Mouse (Mus musculus): ENCODE data around the gene Trank1.

The Trank1 gene

GRCm38 (mm10) chr9:111425113-111425512 lies 113.6 kb downstream of the Trank1 start:
- peak; percentile 13 for DNase-seq (ENCODE audit: low spot score)

- no peak for DNase-seq (ENCODE audit: low spot score)
These were observed 114.4 kb downstream of the Trank1 start for GRCm38 (mm10) chr9:111425952-111426351.

- no peak for DNase-seq (ENCODE audit: low spot score)
These were observed 116.5 kb downstream of the Trank1 start for GRCm38 (mm10) chr9:111427891-111428555.

GRCm38 (mm10) chr9:111428698-111429362 lies 117.3 kb downstream of the Trank1 start:
- no peak for DNase-seq (ENCODE audit: low spot score)

- DNase-seq (ENCODE audit: low spot score), result peak; percentile 9
These were observed 117.8 kb downstream of the Trank1 start for GRCm38 (mm10) chr9:111429363-111429750.

GRCm38 (mm10) chr9:111435429-111435828 lies 123.9 kb downstream of the Trank1 start:
- no peak for DNase-seq (ENCODE audit: low spot score)

- peak; percentile 30 for DNase-seq (ENCODE audit: low spot score)
These were observed 127.6 kb downstream of the Trank1 start, which contains the start of gene Dclk3 for GRCm38 (mm10) chr9:111438904-111439835. Dclk3 (plus strand) TSS chr9:111439081.

- DNase-seq (ENCODE audit: low spot score), result no peak
These were observed 128.3 kb downstream of the Trank1 start for GRCm38 (mm10) chr9:111439836-111440201.

GRCm38 (mm10) chr9:111440446-111440845 lies 128.9 kb downstream of the Trank1 start:
- DNase-seq (ENCODE audit: low spot score), result no peak

- DNase-seq (ENCODE audit: low spot score), result no peak
These were observed 129.6 kb downstream of the Trank1 start for GRCm38 (mm10) chr9:111441151-111441550.

All from embryo, embryonic 10 days (tissue).